Mouse (Mus musculus) spleen, adult 2 months (tissue): Measurements from ENCODE around the gene Pif1.

ENCODE experiments used
- CTCF ChIP-seq: fragments of 200-500 bp; IDR thresholded peaks from 2 replicates; pipeline ENCODE4 v1.5.1; 2011; ENCODE audit warnings: mild to moderate bottlenecking, inconsistent platforms; ENCODE audit not compliant: insufficient read depth, insufficient read length, insufficient replicate concordance; ENCODE audit errors: extremely low read depth
- POLR2A ChIP-seq: fragments of 200-500 bp; IDR thresholded peaks from 2 replicates; pipeline ENCODE4 v1.6.1; 2011; ENCODE audit warnings: low read depth, low read length, inconsistent platforms

DNA sequence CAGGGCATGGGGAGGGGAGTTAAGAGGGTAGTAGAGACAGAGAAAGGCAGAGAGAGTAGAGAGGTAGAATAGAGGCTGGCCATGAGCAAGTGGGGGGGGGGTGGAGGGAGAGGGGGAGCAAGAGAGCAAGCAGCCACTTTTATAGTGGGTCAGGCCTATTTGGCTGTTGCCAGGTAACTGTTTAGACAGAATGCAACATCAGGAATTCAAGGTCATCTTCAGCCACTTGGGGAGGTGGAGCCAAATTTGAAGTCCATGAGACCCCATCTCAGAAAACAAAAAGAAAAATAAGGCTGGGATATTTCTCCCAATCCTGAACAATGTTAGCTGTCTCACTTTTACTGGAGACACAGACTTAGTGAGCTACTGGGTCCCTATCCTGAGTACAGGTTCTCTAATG lies 55.6 kb downstream of the Pif1 start:
- TF ChIP-seq CTCF (no peak), POLR2A (no peak)
